Mouse (Mus musculus): ENCODE results near the gene Lrmda.

The Lrmda gene

DNA sequence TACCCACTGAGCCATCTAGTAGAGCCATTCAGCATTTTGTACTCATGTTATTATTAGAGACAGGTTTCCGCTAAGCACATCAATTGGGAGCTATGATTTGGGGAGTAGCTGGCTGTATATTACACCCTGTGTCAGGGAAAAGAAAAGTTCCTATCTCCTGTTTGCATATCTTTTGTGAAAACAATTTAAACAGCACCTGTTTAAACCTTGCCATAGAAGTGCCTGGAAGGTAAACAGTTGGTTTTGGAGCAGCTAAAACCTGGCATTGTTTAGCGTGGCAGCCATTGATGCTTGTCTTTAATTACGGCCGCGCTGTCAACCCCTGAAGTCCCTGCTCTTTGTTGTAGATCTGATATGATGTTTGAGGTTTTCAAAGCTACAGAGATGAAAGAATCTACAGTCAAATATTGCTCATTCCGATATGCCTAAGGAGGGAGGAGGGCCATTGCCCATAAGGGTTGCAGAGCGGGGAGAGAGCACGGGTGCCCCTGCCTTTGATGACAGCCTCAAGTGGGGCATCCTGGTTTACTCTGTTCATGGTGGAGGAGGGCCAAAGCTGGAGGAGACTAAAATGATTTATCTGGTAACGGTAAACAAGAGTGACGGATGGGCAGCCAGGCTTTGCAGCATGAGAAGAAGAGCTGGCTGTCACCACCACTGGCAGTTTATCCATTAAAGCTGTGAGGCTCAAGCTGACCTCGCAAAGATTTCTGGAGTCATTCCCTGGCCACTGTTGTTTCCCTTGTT lies 306.9 kb downstream of the Lrmda start:
- no peak for DNase-seq (ENCODE audit: low spot score)

DNA sequence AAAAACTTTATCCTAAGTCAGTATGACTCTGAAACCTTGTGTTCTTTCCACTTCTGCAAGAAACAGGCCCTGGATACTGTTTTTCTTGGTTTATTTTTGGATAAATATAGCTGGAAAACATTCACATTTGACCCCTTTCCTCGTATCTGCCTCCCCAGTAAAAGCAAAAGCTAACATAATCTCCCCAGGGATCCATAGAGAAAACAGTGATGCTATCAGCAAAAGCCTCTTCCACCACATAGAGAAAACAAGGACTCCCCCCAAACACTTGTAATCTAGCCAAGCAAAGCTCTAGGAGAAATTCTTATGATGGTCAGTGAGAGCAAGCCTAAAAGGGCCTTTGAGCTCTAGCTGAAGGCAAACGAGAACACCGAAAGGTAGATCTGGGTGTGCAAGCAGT lies 309.7 kb downstream of the Lrmda start:
- DNase-seq (ENCODE audit: low spot score), result no peak

DNA sequence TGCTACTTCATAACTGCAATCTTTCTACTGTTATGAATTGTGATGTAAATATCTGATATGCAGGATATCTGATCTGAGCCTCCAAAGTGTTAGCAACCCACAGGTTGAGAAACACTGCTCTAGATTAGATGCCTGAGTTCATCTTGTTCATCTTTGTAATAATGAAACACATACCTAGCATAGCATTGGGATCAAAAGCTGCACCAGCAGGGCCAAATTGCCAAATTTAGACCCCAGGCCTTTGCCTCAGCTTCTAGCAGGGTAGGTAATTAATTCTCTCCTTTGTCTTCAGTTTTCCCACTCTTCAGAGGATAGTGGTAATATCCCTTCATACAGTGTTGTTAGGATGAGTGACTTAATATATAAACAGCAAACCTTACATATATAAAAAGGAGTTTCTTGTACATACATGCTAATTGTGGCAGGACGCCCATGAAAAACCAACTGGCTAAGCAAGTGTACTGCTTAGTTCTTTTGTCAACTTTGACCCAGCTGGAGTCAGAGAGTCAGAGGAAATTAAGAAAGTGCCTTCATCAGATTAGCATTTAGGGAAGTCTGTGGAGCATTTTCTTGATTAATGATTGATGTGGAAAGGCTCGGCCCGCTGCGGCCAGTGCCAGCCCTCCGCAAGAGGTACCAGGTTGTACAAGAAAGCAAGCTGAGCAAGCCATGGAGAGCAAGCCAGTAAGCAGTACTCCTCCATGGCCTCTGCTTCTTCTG lies 315.7 kb downstream of the Lrmda start:
- DNase-seq (ENCODE audit: low spot score), result no peak

DNA sequence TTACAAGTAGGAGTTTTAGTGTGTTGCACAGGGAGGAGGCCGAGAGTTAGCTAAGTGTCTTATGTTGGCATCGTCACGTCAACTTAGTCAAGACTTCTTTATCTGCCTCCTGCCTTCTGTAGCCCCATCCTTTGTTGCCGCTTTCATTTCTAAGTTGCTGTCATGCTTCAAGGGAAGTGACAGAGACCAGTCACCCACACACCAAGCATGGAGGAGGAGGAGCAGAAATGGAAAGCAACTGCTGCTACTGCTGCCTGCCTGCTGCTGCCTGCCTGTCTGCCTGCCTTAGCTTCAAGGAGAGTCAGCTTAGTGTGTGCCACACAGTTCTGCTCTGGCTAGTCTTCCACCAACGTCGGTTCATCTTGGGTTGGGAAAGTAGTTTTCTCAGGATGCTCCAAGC lies 319.7 kb downstream of the Lrmda start:
- no peak for DNase-seq (ENCODE audit: low spot score)

DNA sequence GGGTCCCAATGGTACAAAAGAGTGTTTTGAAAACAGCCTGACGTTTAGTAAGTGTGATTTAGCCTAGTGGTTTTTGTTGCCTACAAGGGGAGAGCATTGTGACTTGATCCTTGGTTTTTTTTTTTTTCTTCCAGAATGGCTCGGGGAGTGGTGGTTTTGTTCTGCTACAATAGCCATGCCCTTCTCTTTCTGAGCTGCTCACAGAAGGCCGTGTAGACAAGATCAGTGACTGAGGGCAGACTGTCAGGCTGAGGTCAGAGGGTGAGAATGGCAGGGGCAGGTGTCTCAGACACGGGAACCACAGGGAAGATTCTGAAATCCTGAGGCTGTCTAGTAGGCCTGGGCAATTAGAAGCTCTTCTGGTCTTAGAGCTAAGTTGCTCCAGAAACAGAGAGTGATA lies 323.8 kb downstream of the Lrmda start:
- DNase-seq (ENCODE audit: low spot score), result no peak

DNA sequence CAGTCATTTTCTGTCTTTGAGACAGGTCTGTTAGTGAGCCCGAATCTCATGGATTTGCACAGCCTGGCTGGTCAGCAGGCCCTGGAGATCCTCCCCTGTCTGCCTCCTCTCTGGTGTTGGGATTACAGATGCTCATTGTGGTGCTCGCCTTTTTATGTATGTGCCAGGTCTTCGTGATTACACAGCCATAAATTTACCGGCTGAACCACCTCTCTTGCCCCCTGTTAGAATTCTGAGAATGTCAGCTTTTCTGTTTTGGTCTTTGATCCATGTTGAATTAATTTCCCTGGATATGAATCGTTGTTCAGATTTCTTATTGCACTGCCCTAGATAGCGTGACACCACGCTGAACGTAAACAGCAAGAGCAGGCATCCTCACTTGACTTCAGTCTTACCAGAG lies 325.7 kb downstream of the Lrmda start:
- DNase-seq (ENCODE audit: low spot score), result no peak

DNA sequence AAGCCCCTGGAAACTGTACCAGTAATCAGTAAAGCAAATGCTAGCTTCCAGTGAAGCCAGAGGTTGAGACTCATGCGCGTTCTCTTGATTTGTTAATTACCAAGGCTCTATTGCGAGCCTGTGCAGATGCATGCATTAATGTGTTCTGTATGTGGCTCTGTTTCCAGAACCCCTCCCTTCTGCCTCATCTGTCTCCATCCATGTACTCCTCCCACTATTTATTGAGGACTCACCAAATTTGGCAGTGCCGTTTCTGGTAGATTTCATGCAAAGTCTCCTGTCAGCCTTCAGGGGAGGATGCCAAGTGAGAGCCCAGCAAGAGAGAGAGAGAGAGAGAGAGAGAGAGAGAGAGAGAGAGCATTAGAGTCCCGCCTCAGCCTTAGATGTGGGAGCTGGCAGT lies 334.1 kb downstream of the Lrmda start:
- no peak for DNase-seq (ENCODE audit: low spot score)

DNA sequence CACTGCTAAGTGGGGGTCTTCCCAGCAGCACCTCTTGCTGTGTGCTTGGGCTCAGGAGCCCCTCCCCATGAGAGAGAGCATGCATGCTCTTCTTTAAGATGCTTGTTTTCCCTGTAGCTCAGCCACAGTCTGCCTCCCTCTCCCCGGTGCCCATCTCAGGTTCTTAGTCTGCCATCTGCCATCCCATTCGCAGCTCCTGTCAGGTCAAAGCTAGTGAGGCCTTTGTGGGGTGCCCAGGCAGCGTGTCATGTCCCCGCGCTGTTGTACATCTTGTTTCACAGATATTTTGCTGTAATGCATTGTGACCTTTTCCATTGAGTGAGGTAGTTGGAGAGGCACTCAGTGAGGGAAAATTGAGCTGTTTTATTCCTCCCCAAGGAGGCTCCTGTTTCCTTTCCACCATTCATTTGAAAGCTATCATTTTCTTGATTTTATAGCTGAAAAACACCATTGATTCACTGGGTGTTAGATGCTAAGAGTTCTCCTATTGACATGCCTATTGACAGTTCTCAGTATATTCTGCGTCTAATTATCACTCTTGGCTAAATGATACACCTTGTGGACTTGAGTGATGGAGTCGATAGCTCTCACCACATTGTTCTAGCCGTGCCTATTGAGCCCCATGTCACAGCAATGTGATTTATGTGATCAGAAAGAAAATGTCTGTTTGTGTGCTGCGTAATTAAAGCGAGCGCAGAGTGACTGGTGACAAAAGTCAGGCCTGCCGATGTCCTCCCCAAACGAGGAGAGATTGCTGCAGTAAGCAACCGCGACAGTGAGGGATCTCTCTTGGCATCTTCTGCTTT lies 335.5 kb downstream of the Lrmda start:
- DNase-seq (ENCODE audit: low spot score), result no peak

DNA sequence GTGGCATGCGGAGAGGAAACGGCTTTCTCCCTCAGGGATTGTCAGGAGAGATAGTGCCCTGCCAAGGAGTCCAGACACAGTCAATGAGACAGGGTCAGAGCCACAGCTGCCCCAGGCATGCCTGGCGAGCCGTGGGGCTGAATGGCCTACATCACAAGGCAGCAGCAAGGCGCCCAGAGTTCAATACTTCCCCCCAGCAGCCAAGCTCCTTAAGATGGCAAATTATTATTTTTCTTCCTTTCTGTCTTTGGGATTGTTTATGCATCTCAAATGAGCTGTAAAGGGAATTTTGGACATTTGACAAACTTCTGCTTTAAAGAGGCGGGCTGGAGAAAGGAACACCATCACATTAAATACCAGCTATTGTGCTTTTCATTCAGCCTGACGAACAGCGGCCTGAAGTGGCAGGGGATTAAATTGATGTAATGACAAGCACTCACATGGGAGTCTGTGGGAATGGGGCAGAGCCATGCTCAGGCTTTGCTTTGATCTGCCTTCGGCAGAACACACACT lies 338.5 kb downstream of the Lrmda start:
- no peak for DNase-seq (ENCODE audit: low spot score)

DNA sequence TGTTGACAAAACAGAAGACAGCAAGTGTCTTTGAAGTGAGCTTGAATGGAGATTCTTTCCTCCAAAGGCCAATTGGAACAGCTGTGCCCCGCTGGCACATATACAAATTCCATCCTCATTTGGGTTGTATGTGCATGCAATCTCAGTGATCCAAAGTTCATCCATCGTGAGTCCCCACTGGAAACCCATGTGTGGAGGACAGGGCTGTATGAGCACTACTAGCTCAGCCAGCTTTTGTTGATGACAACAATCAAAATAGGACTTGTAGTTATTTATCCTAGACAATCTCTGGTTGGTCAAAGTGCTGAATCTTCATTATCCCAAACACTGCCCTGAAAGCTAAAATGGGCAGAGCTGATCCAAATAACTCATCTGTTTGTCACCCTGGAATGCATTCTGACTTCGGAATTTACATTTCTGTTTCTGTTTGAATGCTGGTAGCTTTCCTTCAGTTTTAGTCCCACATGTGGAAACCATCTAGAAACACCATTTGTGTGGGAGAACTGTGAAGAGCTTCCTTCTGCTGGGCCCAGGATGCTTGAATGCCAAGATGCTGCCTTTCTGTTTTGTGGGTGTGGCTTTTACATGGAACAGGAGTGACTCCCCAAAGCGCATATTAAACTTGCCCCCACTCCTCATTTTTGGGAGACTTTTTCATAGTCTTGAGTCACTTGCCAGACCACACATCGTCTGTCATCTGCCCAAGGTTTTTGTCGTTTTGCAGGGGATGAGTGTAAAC lies 344.7 kb downstream of the Lrmda start:
- no peak for DNase-seq (ENCODE audit: low spot score)

DNA sequence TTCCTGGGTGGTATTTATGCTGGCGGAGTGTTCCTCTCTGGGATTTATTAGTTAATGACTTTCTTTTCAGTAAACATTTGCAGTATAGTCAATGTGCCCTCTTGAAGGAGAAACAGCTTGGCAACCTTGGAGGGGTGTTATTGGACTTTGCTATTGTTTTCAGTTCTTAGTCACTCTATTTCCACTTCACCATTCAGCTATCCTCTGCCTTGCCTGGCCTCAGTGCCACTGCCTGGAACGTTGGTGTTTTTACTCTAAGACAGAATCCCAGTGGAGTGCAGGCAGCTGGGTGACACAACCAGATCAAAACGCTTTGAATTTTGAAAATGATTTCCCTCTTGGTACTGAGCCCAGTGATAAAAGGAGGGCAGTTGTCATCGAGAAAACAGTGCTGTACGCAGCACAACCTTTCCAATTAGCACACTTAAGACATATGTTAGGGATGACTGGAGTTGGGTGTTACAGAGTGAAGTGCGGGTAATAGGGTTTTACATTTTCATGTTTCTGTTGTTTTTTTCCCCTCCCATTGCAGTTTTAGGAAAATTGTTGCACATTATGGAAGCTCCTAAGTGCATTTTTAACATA lies 345.4 kb downstream of the Lrmda start:
- no peak for DNase-seq (ENCODE audit: low spot score)

DNA sequence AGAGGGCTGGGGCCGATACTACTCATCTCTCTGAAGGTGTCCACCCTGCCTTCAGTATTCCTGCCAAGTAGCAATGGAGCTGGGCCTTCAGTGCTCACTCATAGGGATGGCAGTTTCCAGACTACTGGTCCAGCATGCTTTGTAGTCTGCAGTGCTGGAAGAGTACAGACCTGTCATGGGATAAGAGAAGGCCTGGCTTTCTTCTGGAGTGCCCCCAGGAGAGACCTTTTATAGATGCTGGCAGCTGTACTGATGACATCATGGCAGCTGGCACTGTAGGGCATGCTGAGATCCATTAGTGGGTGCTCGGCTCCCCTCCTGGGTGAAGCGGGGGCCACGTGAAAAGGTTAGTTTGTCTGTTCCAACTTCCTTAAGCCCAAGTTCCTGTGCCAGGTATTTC lies 348.1 kb downstream of the Lrmda start:
- DNase-seq (ENCODE audit: low spot score), result no peak

DNA sequence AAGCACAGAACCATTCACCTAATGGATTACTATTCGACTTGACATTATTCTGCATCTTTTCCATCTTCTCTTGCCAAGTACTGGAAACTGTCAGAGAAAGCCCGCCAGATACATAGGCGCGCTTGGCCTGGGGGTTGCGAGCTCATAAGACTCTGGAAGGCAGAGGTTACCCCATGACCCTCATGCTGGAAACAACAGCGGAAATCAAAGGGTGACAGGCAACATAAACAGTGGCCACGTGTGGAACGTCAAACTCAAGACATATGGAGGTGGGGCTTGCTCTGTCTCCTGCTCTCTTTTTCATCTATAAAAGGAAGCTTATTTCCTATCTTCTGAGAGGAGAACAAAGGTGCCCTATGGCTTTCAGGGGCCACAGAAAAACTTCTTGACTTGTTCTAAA lies 351.6 kb downstream of the Lrmda start:
- DNase-seq (ENCODE audit: low spot score), result no peak

DNA sequence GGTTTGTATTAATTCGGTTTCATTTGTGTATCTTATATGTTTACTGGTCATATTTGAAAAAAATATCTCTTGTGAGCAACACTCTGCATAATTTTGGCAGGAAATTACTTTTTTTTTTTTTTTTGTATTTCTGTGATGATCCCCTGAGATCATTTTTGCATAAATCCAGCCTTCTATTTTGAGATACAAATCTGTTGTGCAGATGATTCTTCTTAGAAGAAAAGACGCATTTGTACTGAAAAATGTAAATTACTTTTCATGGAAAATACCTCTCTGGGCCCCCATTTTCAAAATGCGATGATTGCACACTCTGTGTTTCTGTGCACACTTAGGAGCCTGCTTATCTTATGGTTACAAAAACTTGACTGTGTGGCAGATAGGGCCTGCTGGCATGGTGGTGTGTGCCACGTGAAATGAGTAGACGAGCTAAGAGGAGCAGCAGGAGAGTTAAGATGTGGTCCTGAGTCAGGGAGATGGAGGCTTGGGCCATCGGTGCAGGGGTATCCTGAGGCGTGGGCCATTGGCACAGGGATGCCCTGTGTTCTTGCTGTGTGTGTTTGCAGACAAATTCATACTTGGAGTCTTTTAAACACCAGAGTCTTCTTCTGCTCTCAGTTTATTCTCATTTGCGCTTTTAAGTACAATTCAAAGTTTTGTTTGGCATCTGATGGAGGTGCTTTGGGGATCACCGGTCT lies 353.3 kb downstream of the Lrmda start:
- DNase-seq (ENCODE audit: low spot score), result no peak

DNA sequence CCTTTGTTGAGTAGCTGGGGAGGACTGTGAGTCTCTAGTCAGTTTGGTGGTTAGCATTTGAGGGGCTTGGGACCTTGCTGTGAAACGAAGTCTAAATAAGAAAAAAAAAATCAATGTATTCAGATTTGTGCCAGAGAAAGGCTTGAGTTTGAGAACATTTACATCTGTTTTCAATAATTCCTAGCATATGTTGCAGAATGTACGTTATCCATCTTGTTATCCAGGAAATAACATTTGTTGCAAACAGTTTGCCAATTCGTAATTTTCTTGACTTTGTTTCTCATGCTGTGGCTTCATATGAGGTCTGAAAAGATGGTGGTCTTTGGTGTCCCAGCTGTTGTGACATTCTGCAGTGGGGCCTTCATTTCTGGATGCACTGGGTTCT lies 353.8 kb downstream of the Lrmda start:
- no peak for DNase-seq (ENCODE audit: low spot score)

DNA sequence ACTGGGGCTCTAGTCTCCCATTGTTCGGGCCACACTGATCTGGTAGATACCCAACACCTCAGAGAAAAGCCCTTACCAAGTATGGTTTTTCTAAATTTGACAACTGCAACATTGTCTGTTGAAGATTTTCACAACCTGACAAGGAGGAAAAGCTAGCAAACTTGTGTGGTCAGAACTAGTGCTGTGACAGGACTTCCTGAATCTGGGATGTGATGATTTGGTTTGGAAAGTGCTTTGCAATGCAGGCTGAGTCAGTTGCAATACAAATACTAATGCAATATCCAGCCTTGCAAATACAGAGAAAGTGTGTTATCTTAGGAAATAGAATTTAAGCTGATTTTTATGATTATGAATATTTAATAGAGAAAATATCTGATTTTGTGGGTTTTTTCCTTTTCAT lies 357.6 kb downstream of the Lrmda start:
- DNase-seq (ENCODE audit: low spot score), result no peak

DNA sequence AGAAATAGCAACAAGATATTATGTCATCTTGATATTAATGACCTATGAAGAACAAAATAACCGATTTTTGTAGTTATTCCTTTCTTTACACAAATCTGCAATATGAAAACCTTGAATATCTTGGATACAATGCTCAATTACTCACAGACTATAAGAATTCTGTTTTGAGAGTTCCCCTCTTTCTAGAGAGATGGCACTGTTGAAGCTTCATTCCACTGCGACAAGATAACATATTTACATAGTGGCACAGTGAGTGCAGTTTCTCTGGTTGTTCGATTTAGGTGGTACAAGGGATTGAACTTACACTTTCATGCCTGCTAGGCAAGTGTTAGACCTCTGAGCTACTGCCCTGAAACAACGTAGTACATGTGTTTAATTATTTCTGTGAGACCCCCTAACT lies 362.6 kb downstream of the Lrmda start:
- DNase-seq (ENCODE audit: low spot score), result no peak

DNA sequence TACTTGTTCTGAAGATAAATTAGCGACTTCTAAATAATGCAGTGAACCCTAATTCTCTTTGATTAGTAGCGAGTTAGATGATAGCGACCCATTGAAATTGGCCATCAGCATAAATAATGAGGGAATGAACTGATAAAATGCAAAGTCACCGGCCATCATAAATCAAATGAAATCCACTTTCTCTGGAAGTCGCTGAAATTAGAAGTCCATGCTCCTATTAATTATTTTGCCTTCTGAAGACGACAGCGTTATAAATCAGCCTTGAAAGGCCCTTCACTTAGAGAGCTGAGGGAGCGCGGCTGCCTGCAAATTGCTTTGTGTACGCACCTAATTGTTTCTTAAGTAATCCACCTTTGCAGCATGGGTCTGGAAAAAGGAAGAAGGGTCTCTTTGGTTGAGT lies 374.1 kb downstream of the Lrmda start:
- no peak for DNase-seq (ENCODE audit: low spot score)

DNA sequence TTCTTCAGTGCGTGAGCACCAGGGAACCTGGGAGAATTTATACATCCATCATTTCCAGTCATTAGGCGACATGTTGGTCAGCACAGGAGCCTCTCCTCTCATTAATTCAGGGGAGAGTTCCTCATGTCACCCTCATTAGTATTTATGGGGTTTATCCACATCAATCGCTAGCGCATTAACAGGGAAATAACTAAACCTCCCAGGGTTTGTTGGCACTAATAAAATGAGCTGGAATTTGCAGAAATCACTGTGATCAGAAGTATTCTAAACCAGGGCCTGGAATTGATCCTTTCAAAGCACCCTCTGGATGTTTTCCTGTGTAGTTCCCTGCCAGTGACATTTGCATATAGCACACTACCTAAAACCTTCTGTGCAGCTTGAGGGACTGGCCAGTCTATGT lies 382.9 kb downstream of the Lrmda start:
- DNase-seq (ENCODE audit: low spot score), result no peak

DNA sequence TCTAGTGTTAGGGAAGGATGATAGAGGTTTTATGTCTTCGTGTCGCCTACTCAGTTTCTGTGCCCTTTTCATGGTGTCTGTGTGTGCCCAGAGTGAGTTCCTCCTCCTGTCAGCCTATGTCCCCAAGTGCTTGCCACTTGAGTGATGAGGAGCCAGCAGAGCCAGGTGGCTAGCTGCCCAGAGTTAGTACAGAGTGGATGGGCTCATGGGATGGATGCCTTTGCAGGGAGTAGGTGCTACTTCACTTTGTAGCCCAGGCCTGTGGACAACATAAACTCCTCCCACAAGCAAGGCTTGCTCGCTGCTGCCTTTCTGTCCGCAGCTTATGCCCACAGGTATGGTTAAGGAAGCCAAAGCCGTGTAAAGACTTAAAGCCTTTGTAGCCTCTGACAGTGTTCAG lies 387.1 kb downstream of the Lrmda start:
- no peak for DNase-seq (ENCODE audit: low spot score)

DNA sequence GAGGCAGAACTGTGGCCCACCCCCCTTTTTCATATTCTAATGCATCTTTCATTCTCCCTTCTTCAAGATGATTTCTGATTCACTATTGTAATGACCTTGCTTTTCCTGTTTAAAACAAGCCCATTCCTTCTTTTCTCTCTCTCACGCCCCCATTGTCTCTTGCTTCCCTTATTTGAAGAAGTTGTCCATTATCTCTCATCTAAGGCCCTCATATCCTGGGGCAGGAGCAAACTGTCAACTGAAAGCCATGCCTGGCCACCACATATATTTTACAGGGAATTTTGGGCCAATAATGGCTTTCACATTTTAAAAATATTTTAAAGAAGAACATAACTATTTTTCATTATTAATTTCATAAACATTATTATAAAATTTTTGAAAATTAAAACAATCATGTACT lies 391.3 kb downstream of the Lrmda start:
- DNase-seq (ENCODE audit: low spot score), result no peak
